In genomic region chr4:75212396-75213175, GRCm38 (mm10) we compare ENCODE assay signal across 12 mouse cellular contexts.
DNase-seq lines count a peak whose midpoint lies in the region; ATAC-seq lines count a peak whose summit lies in the region.
"Had no signal": no experiment of that assay in that cellular context is flagged by ENCODE, and none has a peak within 500 bp of the region (broad histone marks: within the 10 kb centered on the region; RNA-seq: fewer than 3 reads in every experiment).

No protein-coding gene starts in this region.

- no peak overlapping the region for H3K4me2 ChIP-seq in hindbrain, embryonic 11.5 days (replicated peaks; ENCODE audit: low read depth, low read length)
- H3K4me2 ChIP-seq: heart, embryonic 11.5 days had no signal

- no peak overlapping the region for H3K4me3 ChIP-seq in hindbrain, embryonic 11.5 days (ENCODE audit: low read depth, low read length)
- H3K4me3 ChIP-seq in hindbrain, embryonic 10.5 days, result no peak overlapping the region

- H3K36me3 ChIP-seq in hindbrain, embryonic 11.5 days (ENCODE audit: control insufficient read depth, insufficient read depth, low read length), result no peaks in the 10 kb centered on the region
- H3K36me3 ChIP-seq in hindbrain, embryonic 10.5 days, result no peaks in the 10 kb centered on the region

- H3K4me1 ChIP-seq in hindbrain, embryonic 11.5 days (replicated peaks; ENCODE audit: control insufficient read depth, insufficient read depth, low read length), result no peaks in the 10 kb centered on the region
- no peaks in the 10 kb centered on the region for H3K4me1 ChIP-seq in hindbrain, embryonic 10.5 days (replicated peaks)

- no peak for DNase-seq in hindbrain, embryonic 11.5 days (ENCODE audit: low spot score)
- DNase-seq in hindbrain, embryonic 10.5 days (ENCODE audit: low spot score), result no peak
- DNase-seq in layer of hippocampus, adult 18-20 months (ENCODE audit: low spot score in 2 of 2), result peak; percentile 54 to 68
- peak; percentile 6 for DNase-seq in mesoderm, embryonic 11.5 days (ENCODE audit: low read depth, low spot score)
- peak; percentile 50 for DNase-seq in right cerebral cortex, postnatal 4 days
- DNase-seq in heart, adult 8-10 months (ENCODE audit: low spot score), result no peak
- DNase-seq in cerebellum, postnatal 36 days, result no peak
- DNase-seq: kidney, adult 9 months had no signal

- no peaks in the 10 kb centered on the region for H3K9me3 ChIP-seq in hindbrain, embryonic 11.5 days (ENCODE audit: control insufficient read depth, low read length)
- H3K9me3 ChIP-seq in hindbrain, embryonic 10.5 days, result no peaks in the 10 kb centered on the region

- no peaks in the 10 kb centered on the region for H3K27me3 ChIP-seq in hindbrain, embryonic 11.5 days (ENCODE audit: control insufficient read depth, insufficient read depth, low read length)
- no peaks in the 10 kb centered on the region for H3K27me3 ChIP-seq in hindbrain, embryonic 10.5 days (ENCODE audit: insufficient read depth, poor library complexity, severe bottlenecking)
- H3K27me3 ChIP-seq: Patski had no signal

- peak; percentile 95 for ATAC-seq in hindbrain, embryonic 11.5 days (ENCODE audit: low FRiP score)
- no peak for ATAC-seq in megakaryocyte, adult 5-6 weeks (ENCODE audit: poor library complexity, severe bottlenecking)
- ATAC-seq: Patski had no signal

- H3K27ac ChIP-seq in hindbrain, embryonic 11.5 days (ENCODE audit: low read depth, low read length), result peak overlapping the region; percentile 44; the same call in 1 of the 2 replicates
- H3K27ac ChIP-seq in hindbrain, embryonic 10.5 days, result no peak overlapping the region
- H3K27ac ChIP-seq: liver, embryonic 14.5 days had no signal

- H3K9ac ChIP-seq in hindbrain, embryonic 11.5 days (ENCODE audit: low read depth, low read length), result no peak overlapping the region
- H3K9ac ChIP-seq: liver, embryonic 14.5 days had no signal

Comparison
In these comparisons a context has a peak if more than half of its experiments do, and no peak if none do; other contexts are left out.
1. DNase-seq: peak in layer of hippocampus, adult 18-20 months (2 of 2), mesoderm, embryonic 11.5 days (single experiment) and right cerebral cortex, postnatal 4 days (single experiment); none in hindbrain, embryonic 11.5 days (single experiment), hindbrain, embryonic 10.5 days (single experiment), heart, adult 8-10 months (single experiment) and cerebellum, postnatal 36 days (0 of 2).